Mouse (Mus musculus) heart, postnatal 10 days (tissue): Measurements from ENCODE around the gene Dapk1. TPM values are rescaled to one million over a fixed set of nuclear protein-coding genes. Genes with fewer than 3 reads are reported as not detected.
A peak's percentile ranks its signal among the peaks of the same experiment; 100 is the strongest.

Experiments used
- DNase-seq, 2 experiments: peaks; one replicate each; pipeline ENCODE4 v3.0.0; 2021
- intact Hi-C: fragments of 180-260 bp; cut with DNase I; formaldehyde crosslinking; loops from one replicate; pipeline ENCODE4 v1.15.1; 2025
- total RNA-seq, 2 experiments: library from RNA; stranded (reverse); gene quantifications; 2 replicates each; pipeline ENCODE4 v1.2.3; 2021

Gene Dapk1
- total RNA-seq, 2 experiments from 2014 or later: 25.4 to 25.9 TPM

GRCm38 (mm10) chr13:60660711-60661261 lies 59.0 kb downstream of the Dapk1 start:
- intact Hi-C loops: no loop called here

GRCm38 (mm10) chr13:60662493-60663177 lies 60.9 kb downstream of the Dapk1 start:
- DNase-seq: no peak
- intact Hi-C loops: no loop called here

More at GRCm38 (mm10) chr13:60660711-60661261, 59.0 kb downstream of the Dapk1 start:
- no peak for DNase-seq

- intact Hi-C loops: no loop called here
- DNase-seq: no peak
Observed at GRCm38 (mm10) chr13:60664058-60664457, 62.3 kb downstream of the Dapk1 start.

GRCm38 (mm10) chr13:60664816-60665215 lies 63.1 kb downstream of the Dapk1 start:
- no peak for DNase-seq
- intact Hi-C loops: no loop called here

- DNase-seq: no peak
- intact Hi-C loops: no loop called here
Observed at GRCm38 (mm10) chr13:60665402-60665801, 63.7 kb downstream of the Dapk1 start.

GRCm38 (mm10) chr13:60668036-60668435 lies 66.3 kb downstream of the Dapk1 start:
- intact Hi-C loops: no loop called here
- no peak for DNase-seq

- intact Hi-C loops: loop anchor here (5.0 kb wide), 1 partner anchor 183 kb away; no protein-coding TSS in a partner anchor
Observed at GRCm38 (mm10) chr13:60670605-60671004, 68.9 kb downstream of the Dapk1 start.

GRCm38 (mm10) chr13:60671235-60671634 lies 69.5 kb downstream of the Dapk1 start:
- DNase-seq: no peak
- intact Hi-C loops: loop anchor here (5.0 kb wide), 1 partner anchor 184 kb away; no protein-coding TSS in a partner anchor

More at GRCm38 (mm10) chr13:60670605-60671004, 68.9 kb downstream of the Dapk1 start:
- peak in 1 of 2 experiments; percentile 45 for DNase-seq

GRCm38 (mm10) chr13:60672287-60672686 lies 70.5 kb downstream of the Dapk1 start:
- intact Hi-C loops: loop anchor here (5.0 kb wide), 1 partner anchor 185 kb away; no protein-coding TSS in a partner anchor
- no peak for DNase-seq

- intact Hi-C loops: loop anchor here (5.0 kb wide), 1 partner anchor 186 kb away; no protein-coding TSS in a partner anchor
- peak in 1 of 2 experiments; percentile 23 for DNase-seq
Observed at GRCm38 (mm10) chr13:60672882-60673675, 71.3 kb downstream of the Dapk1 start.

- intact Hi-C loops: loop anchor here (5.0 kb wide), 1 partner anchor 187 kb away; no protein-coding TSS in a partner anchor
- no peak for DNase-seq
Observed at GRCm38 (mm10) chr13:60674301-60674700, 72.6 kb downstream of the Dapk1 start.

GRCm38 (mm10) chr13:60674911-60675310 lies 73.2 kb downstream of the Dapk1 start:
- intact Hi-C loops: loop anchor here (5.0 kb wide), 1 partner anchor 188 kb away; no protein-coding TSS in a partner anchor
- DNase-seq: peak in 1 of 2 experiments; percentile 18

- intact Hi-C loops: no loop called here
- no peak for DNase-seq
Observed at GRCm38 (mm10) chr13:60675416-60675815, 73.7 kb downstream of the Dapk1 start.

- intact Hi-C loops: no loop called here
- DNase-seq: no peak
Observed at GRCm38 (mm10) chr13:60678912-60679311, 77.2 kb downstream of the Dapk1 start.

- DNase-seq: no peak
- intact Hi-C loops: no loop called here
Observed at GRCm38 (mm10) chr13:60682714-60683695, 81.3 kb downstream of the Dapk1 start.

- intact Hi-C loops: no loop called here
- peak in 1 of 2 experiments; percentile 29 for DNase-seq
Observed at GRCm38 (mm10) chr13:60684050-60684760, 82.5 kb downstream of the Dapk1 start.

GRCm38 (mm10) chr13:60684806-60685205 lies 83.1 kb downstream of the Dapk1 start:
- no peak for DNase-seq
- intact Hi-C loops: no loop called here

- intact Hi-C loops: no loop called here
- DNase-seq: peak; percentile 70 to 72
Observed at GRCm38 (mm10) chr13:60685216-60685615, 83.5 kb downstream of the Dapk1 start.

GRCm38 (mm10) chr13:60686024-60686663 lies 84.4 kb downstream of the Dapk1 start:
- no peak for DNase-seq
- intact Hi-C loops: no loop called here
